ENCODE assay signal across 8 mouse cellular contexts in genomic region chr10:80159021-80159560, GRCm38 (mm10). TPM values are rescaled to one million over a fixed set of nuclear protein-coding genes. Genes with fewer than 3 reads are reported as not detected.
DNase-seq lines count a peak whose midpoint lies in the region; ATAC-seq lines count a peak whose summit lies in the region.

No protein-coding gene starts in this region.

- 6% methylated on average over 12 of the region's 12 CpGs for WGBS in embryonic facial prominence, embryonic 12.5 days
- WGBS in hindbrain, embryonic 11.5 days: 8% methylated on average over 12 of the region's 12 CpGs
- WGBS in limb, embryonic 15.5 days: 7% methylated on average over 12 of the region's 12 CpGs
- 7% methylated on average over 12 of the region's 12 CpGs for WGBS in midbrain, embryonic 13.5 days

- peak overlapping the region; percentile 91 for H3K27ac ChIP-seq in embryonic facial prominence, embryonic 12.5 days
- peak overlapping the region; percentile 68 for H3K27ac ChIP-seq in hindbrain, embryonic 11.5 days (ENCODE audit: low read depth, low read length)
- peak overlapping the region; percentile 92 for H3K27ac ChIP-seq in limb, embryonic 15.5 days
- H3K27ac ChIP-seq in midbrain, embryonic 13.5 days: peak overlapping the region; percentile 90

- peaks cover 78% of the 10 kb centered on the region for H3K4me1 ChIP-seq in embryonic facial prominence, embryonic 12.5 days
- peaks cover 48% of the 10 kb centered on the region for H3K4me1 ChIP-seq in hindbrain, embryonic 11.5 days (replicated peaks; ENCODE audit: control insufficient read depth, insufficient read depth, low read length)
- peaks cover 93% of the 10 kb centered on the region for H3K4me1 ChIP-seq in limb, embryonic 15.5 days
- peaks cover 77% of the 10 kb centered on the region for H3K4me1 ChIP-seq in midbrain, embryonic 13.5 days (replicated peaks)

- H3K27me3 ChIP-seq in embryonic facial prominence, embryonic 12.5 days: no peaks in the 10 kb centered on the region
- H3K27me3 ChIP-seq in hindbrain, embryonic 11.5 days (ENCODE audit: control insufficient read depth, insufficient read depth, low read length): 0 out of 2 replicates have a peak, but pooled peaks cover under 1% of the 10 kb centered on the region
- no peaks in the 10 kb centered on the region for H3K27me3 ChIP-seq in limb, embryonic 15.5 days
- peaks cover 4% of the 10 kb centered on the region; the same call in 1 of the 2 replicates for H3K27me3 ChIP-seq in midbrain, embryonic 13.5 days

- H3K4me3 ChIP-seq in embryonic facial prominence, embryonic 12.5 days: peak overlapping the region; percentile 39
- peak overlapping the region; percentile 36 for H3K4me3 ChIP-seq in hindbrain, embryonic 11.5 days (ENCODE audit: low read depth, low read length)
- peak overlapping the region; percentile 45 for H3K4me3 ChIP-seq in limb, embryonic 15.5 days
- peak overlapping the region; percentile 44 for H3K4me3 ChIP-seq in midbrain, embryonic 13.5 days (replicated peaks)

- H3K9ac ChIP-seq in embryonic facial prominence, embryonic 12.5 days: peak overlapping the region; percentile 7; the same call in 1 of the 2 replicates
- peak overlapping the region; percentile 56 for H3K9ac ChIP-seq in hindbrain, embryonic 11.5 days (ENCODE audit: low read depth, low read length)
- peak overlapping the region; percentile 17; the same call in 1 of the 2 replicates for H3K9ac ChIP-seq in limb, embryonic 15.5 days
- peak overlapping the region; percentile 60 for H3K9ac ChIP-seq in midbrain, embryonic 13.5 days (replicated peaks)

- no peaks in the 10 kb centered on the region for H3K9me3 ChIP-seq in embryonic facial prominence, embryonic 12.5 days
- no peaks in the 10 kb centered on the region for H3K9me3 ChIP-seq in hindbrain, embryonic 11.5 days (ENCODE audit: control insufficient read depth, low read length)
- H3K9me3 ChIP-seq in limb, embryonic 15.5 days: no peaks in the 10 kb centered on the region
- H3K9me3 ChIP-seq in midbrain, embryonic 13.5 days: no peaks in the 10 kb centered on the region

- H3K36me3 ChIP-seq in embryonic facial prominence, embryonic 12.5 days: peaks cover 36% of the 10 kb centered on the region
- H3K36me3 ChIP-seq in hindbrain, embryonic 11.5 days (ENCODE audit: control insufficient read depth, insufficient read depth, low read length): peaks cover 31% of the 10 kb centered on the region
- peaks cover 35% of the 10 kb centered on the region for H3K36me3 ChIP-seq in limb, embryonic 15.5 days
- H3K36me3 ChIP-seq in midbrain, embryonic 13.5 days: peaks cover 36% of the 10 kb centered on the region

- peak overlapping the region; percentile 62 for H3K4me2 ChIP-seq in embryonic facial prominence, embryonic 12.5 days (replicated peaks)
- peak overlapping the region; percentile 69 for H3K4me2 ChIP-seq in hindbrain, embryonic 11.5 days (replicated peaks; ENCODE audit: low read depth, low read length)
- H3K4me2 ChIP-seq in limb, embryonic 15.5 days: peak overlapping the region; percentile 77
- H3K4me2 ChIP-seq in midbrain, embryonic 13.5 days (replicated peaks): peak overlapping the region; percentile 68

- no peak for DNase-seq in cerebellum, adult 11 months
- peak; percentile 81 for DNase-seq in CD4-positive helper T cell, adult 2 months (ENCODE audit: low read depth, low spot score)
- no peak for DNase-seq in hindbrain, embryonic 11.5 days (ENCODE audit: low spot score)
- no peak for DNase-seq in T-cell, adult 2 months (ENCODE audit: low spot score)

- ATAC-seq in cerebellum, adult (ENCODE audit: insufficient number of reproducible peaks, low FRiP score, low TSS enrichment): 0 out of 2 replicates have a peak, but pooled peaks have one; percentile 4
- no peak for ATAC-seq in embryonic facial prominence, embryonic 12.5 days (ENCODE audit: insufficient number of reproducible peaks, insufficient read depth, low FRiP score, low TSS enrichment)
- ATAC-seq in hindbrain, embryonic 11.5 days (ENCODE audit: low FRiP score): peak; percentile 50
- peak; percentile 0; the same call in 1 of the 2 replicates for ATAC-seq in limb, embryonic 15.5 days (ENCODE audit: insufficient number of reproducible peaks, low FRiP score, low TSS enrichment, low read depth)
- ATAC-seq in midbrain, embryonic 13.5 days: peak; percentile 40; the same call in 1 of the 2 replicates

RNA-seq across cellular contexts. Expression of gene Cirbp, which starts 6.7 kb away (rescaled TPM):
- 151 and 159 TPM in 2 replicates for polyA plus RNA-seq in embryonic facial prominence, embryonic 12.5 days (2016; fragmentation: Nextera tagmentation; extraction: Ambion mirVana)
- polyA plus RNA-seq in hindbrain, embryonic 11.5 days (2014; fragmentation: Nextera tagmentation; extraction: Ambion mirVana): 83.4 and 90.4 TPM in 2 replicates
- 102 and 103 TPM in 2 replicates for polyA plus RNA-seq in limb, embryonic 15.5 days (2015; fragmentation: Nextera tagmentation; extraction: Ambion mirVana)
- polyA plus RNA-seq in midbrain, embryonic 13.5 days (2015; fragmentation: Nextera tagmentation; extraction: Ambion mirVana): 354 and 412 TPM in 2 replicates

RNA-seq across cellular contexts. Expression of gene Midn, which starts 11.0 kb away (rescaled TPM):
- 33.4 and 35.1 TPM in 2 replicates for polyA plus RNA-seq in embryonic facial prominence, embryonic 12.5 days (2016; fragmentation: Nextera tagmentation; extraction: Ambion mirVana)
- 66.7 and 67.1 TPM in 2 replicates for polyA plus RNA-seq in hindbrain, embryonic 11.5 days (2014; fragmentation: Nextera tagmentation; extraction: Ambion mirVana)
- polyA plus RNA-seq in limb, embryonic 15.5 days (2015; fragmentation: Nextera tagmentation; extraction: Ambion mirVana): 13.4 and 14.0 TPM in 2 replicates
- 35.9 and 40.6 TPM in 2 replicates for polyA plus RNA-seq in midbrain, embryonic 13.5 days (2015; fragmentation: Nextera tagmentation; extraction: Ambion mirVana)

RNA-seq across cellular contexts. Expression of gene 1600002K03Rik, which starts 13.7 kb away (rescaled TPM):
- 11.6 and 13.0 TPM in 2 replicates for polyA plus RNA-seq in embryonic facial prominence, embryonic 12.5 days (2016; fragmentation: Nextera tagmentation; extraction: Ambion mirVana)
- 7.6 and 9.4 TPM in 2 replicates for polyA plus RNA-seq in hindbrain, embryonic 11.5 days (2014; fragmentation: Nextera tagmentation; extraction: Ambion mirVana)
- polyA plus RNA-seq in limb, embryonic 15.5 days (2015; fragmentation: Nextera tagmentation; extraction: Ambion mirVana): 12.8 and 13.3 TPM in 2 replicates
- polyA plus RNA-seq in midbrain, embryonic 13.5 days (2015; fragmentation: Nextera tagmentation; extraction: Ambion mirVana): 11.9 and 14.5 TPM in 2 replicates

RNA-seq across cellular contexts. Expression of gene Cbarp, which starts 18.5 kb away (rescaled TPM):
- 8.4 and 8.5 TPM in 2 replicates for polyA plus RNA-seq in embryonic facial prominence, embryonic 12.5 days (2016; fragmentation: Nextera tagmentation; extraction: Ambion mirVana)
- 15.1 and 16.7 TPM in 2 replicates for polyA plus RNA-seq in hindbrain, embryonic 11.5 days (2014; fragmentation: Nextera tagmentation; extraction: Ambion mirVana)
- polyA plus RNA-seq in limb, embryonic 15.5 days (2015; fragmentation: Nextera tagmentation; extraction: Ambion mirVana): 5.9 and 6.8 TPM in 2 replicates
- 40.6 and 45.3 TPM in 2 replicates for polyA plus RNA-seq in midbrain, embryonic 13.5 days (2015; fragmentation: Nextera tagmentation; extraction: Ambion mirVana)

RNA-seq across cellular contexts. Expression of gene Efna2, which starts 20.2 kb away (rescaled TPM):
- polyA plus RNA-seq in embryonic facial prominence, embryonic 12.5 days (2016; fragmentation: Nextera tagmentation; extraction: Ambion mirVana): 55.8 and 56.9 TPM in 2 replicates
- polyA plus RNA-seq in hindbrain, embryonic 11.5 days (2014; fragmentation: Nextera tagmentation; extraction: Ambion mirVana): 24.8 and 34.2 TPM in 2 replicates
- 27.0 and 29.3 TPM in 2 replicates for polyA plus RNA-seq in limb, embryonic 15.5 days (2015; fragmentation: Nextera tagmentation; extraction: Ambion mirVana)
- polyA plus RNA-seq in midbrain, embryonic 13.5 days (2015; fragmentation: Nextera tagmentation; extraction: Ambion mirVana): 34.5 and 41.3 TPM in 2 replicates

Comparison
In these comparisons a context has a peak if more than half of its experiments do, and no peak if none do; other contexts are left out.
1. H3K9ac ChIP-seq: peak in every context shown above with its lines; median percentile 60 in midbrain, embryonic 13.5 days; 56 in hindbrain, embryonic 11.5 days; 17 in limb, embryonic 15.5 days; 7 in embryonic facial prominence, embryonic 12.5 days.